Mouse (Mus musculus) forebrain, embryonic 11.5 days (tissue): ENCODE data around the gene Znhit2. TPM values are rescaled to one million over a fixed set of nuclear protein-coding genes. Genes with fewer than 3 reads are reported as not detected.

Experiments
- ATAC-seq: fragments of 200-750 bp; cut with Nextera tagmentation; replicated peaks from 2 replicates; pipeline ENCODE4 v1.8.0; 2017; ENCODE audit warnings: moderate TSS enrichment; ENCODE audit not compliant: low FRiP score
- DNase-seq: peaks from one replicate; pipeline ENCODE4 v3.0.0-alpha.2; 2017; ENCODE audit warnings: low spot score
- H3K27ac ChIP-seq: fragments of 300-500 bp; sonication (generic); 2 replicates; pipeline ENCODE4 v1.5.1; 2014; ENCODE audit warnings: low read depth, low read length
- H3K27me3 ChIP-seq: fragments of 300-500 bp; sonication (generic); 2 replicates; pipeline ENCODE4 v1.6.1; 2014; ENCODE audit warnings: mild to moderate bottlenecking, low read length, mixed read lengths; ENCODE audit not compliant: control insufficient read depth, insufficient read depth
- H3K36me3 ChIP-seq: fragments of 300-500 bp; sonication (generic); 2 replicates; pipeline ENCODE4 v1.6.1; 2014; ENCODE audit warnings: mild to moderate bottlenecking, low read length, moderate library complexity, mixed read lengths; ENCODE audit not compliant: control insufficient read depth, insufficient read depth
- H3K4me1 ChIP-seq: fragments of 300-500 bp; sonication (generic); replicated peaks from 2 replicates; pipeline ENCODE4 v1.6.1; 2014; ENCODE audit warnings: low read length, mixed read lengths; ENCODE audit not compliant: control insufficient read depth, insufficient read depth
- H3K4me2 ChIP-seq: fragments of 300-500 bp; sonication (generic); 2 replicates; pipeline ENCODE4 v1.6.1; 2014; ENCODE audit warnings: low read depth, mild to moderate bottlenecking, low read length, moderate library complexity, mixed read lengths; ENCODE audit not compliant: severe bottlenecking
- H3K4me3 ChIP-seq: fragments of 300-500 bp; sonication (generic); 2 replicates; pipeline ENCODE4 v1.5.1; 2014; ENCODE audit warnings: low read depth, low read length
- H3K9ac ChIP-seq: fragments of 300-500 bp; sonication (generic); 2 replicates; pipeline ENCODE4 v1.6.1; 2014; ENCODE audit warnings: low read length
- H3K9me3 ChIP-seq: fragments of 300-500 bp; sonication (generic); 2 replicates; pipeline ENCODE4 v1.6.1; 2016; ENCODE audit warnings: low read length, mixed read lengths; ENCODE audit not compliant: control insufficient read depth
- WGBS: fragments of 180-500 bp; shearing (Covaris S2); extraction: QIAGEN DNeasy Blood & Tissue Kit; methylation state at CpG from one replicate; pipeline ENCODE4 v1.1.7; 2014; 5-methylcytosine and 5-hydroxymethylcytosine counted together
- microRNA-seq: library from miRNA; unstranded; fragments of <30 nt; microRNA quantifications from one replicate; pipeline ENCODE4, GENCODE M21; 2016; ENCODE audit not compliant: insufficient number of aligned reads
- polyA plus RNA-seq: library from polyadenylated mRNA; unstranded; fragments of >200 nt; fragmentation: Nextera tagmentation; extraction: Ambion mirVana; gene quantifications from 2 replicates; pipeline ENCODE4 v1.2.1, GENCODE M21; 2014

Znhit2 gene
- polyA plus RNA-seq, 1 experiment from 2014 or later, result 42.5 TPM

DNA sequence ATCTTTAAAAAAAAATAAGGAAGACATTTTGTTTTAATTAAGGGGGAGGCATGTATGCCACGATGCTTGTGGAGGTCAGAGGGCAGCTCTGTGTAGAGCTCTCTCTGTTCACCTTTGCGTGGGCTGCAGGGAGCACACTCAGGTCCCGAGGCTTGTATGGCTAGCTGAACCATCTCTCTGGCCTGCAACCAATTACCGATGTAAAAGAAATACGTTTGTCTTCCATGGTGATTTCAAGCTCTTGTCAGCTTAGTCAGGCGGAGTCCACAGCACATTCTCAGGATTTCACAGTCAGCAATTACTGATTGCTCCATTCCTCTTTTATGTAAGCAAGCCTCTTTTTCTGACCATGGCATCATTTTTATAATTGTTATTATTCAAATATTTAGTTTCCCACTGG is 40.2 kb downstream of the Znhit2 start:
- H3K4me1 ChIP-seq, result no peaks in the 10 kb centered on the region
- H3K27me3 ChIP-seq, result no peaks in the 10 kb centered on the region
- no peak for DNase-seq
- no peak overlapping the region for H3K27ac ChIP-seq
- WGBS, result 70% methylated on average over 6 of the region's 6 CpGs
- no peak overlapping the region for H3K4me2 ChIP-seq
- no peak overlapping the region for H3K4me3 ChIP-seq
- H3K36me3 ChIP-seq, result no peaks in the 10 kb centered on the region; the same call in 1 of the 2 replicates
- no peaks in the 10 kb centered on the region for H3K9me3 ChIP-seq
- H3K9ac ChIP-seq, result no peak overlapping the region
- ATAC-seq, result no peak

DNA sequence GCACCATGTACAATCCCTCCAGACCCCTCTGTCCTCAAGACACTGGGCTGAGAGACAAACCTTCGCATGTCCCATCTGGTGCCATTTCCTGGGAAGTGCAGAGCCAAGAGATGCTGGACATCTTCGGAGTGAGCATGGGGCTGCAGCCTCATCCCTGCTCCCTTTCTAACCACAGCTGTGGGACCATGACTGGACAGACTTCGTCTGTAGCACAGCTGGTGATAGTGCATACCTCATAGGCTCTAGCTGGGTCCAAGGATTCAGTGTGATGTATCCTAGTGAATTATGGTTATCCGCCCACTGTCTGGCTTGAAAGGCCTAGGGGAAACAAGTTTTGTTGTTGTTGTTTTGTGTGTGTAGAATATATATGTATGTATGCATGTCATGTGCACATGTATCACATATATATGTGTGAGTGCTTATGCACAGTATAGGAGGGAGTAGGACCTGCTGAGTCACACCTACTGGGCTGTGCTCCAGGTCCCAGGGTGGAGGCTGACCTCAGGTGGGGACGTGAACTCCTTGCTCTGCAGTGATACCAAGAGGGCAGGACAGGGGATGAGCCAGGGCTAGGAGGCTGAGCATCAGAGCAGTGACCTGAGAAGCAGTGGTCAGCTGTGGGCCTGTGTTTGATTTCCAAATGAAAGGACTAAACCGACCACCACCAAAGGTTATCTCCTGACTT is 41.3 kb downstream of the Znhit2 start:
- Histone ChIP-seq H3K4me3 (no peak overlapping the region), H3K27me3 (no peaks in the 10 kb centered on the region), H3K36me3 (no peaks in the 10 kb centered on the region; the same call in 1 of the 2 replicates), H3K4me2 (no peak overlapping the region), H3K9me3 (no peaks in the 10 kb centered on the region), H3K27ac (no peak overlapping the region), H3K4me1 (no peaks in the 10 kb centered on the region), H3K9ac (no peak overlapping the region)
- DNase-seq (no peak), ATAC-seq (no peak)
- WGBS, result 78% methylated on average over 6 of the region's 6 CpGs

DNA sequence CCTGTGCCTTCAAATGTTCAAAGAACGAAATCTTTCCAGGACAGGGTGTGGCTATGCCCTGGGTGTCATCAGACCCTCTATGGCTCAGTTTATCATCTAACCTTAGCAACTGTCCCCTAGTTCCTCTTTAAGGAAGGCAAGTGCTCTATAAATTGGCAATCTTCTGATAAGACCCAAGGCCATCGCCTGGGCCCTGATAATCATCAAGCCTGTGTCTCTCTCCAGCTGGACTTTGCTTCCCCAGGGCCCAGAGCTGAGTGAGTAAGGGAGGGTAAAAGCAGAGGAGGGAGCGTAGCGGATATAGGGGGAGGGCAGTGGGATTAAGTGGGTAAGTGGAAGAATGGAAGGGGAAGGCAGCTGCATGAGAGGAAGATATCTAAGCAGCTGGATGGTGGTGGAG is 43.5 kb downstream of the Znhit2 start:
- H3K9me3 ChIP-seq, result no peaks in the 10 kb centered on the region
- WGBS, result 88% methylated on average over 4 of the region's 4 CpGs
- DNase-seq (no peak), ATAC-seq (no peak)
- H3K4me3 ChIP-seq, result no peak overlapping the region
- no peak overlapping the region for H3K9ac ChIP-seq
- H3K4me2 ChIP-seq, result no peak overlapping the region
- no peaks in the 10 kb centered on the region for H3K36me3 ChIP-seq
- no peak overlapping the region for H3K27ac ChIP-seq
- no peaks in the 10 kb centered on the region for H3K4me1 ChIP-seq
- no peaks in the 10 kb centered on the region for H3K27me3 ChIP-seq

DNA sequence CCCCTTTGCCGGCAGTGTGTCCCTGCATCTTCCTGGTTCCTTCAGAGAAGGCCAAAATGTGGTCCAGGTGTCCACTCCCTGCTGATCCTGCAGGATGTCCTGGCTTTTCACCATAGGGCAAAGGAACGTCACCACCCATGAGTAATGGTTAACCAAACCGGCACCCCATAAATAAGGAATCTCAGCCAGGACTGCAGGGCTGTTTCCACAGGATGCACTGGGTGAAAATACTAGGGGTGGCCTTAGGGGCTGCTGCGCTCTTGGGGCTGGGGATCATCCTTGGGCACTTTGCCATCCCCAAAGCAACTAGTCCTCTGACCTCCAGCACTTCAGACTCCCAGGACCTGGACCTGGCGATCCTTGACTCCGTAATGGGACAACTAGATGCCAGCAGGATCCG is 44.6 kb downstream of the Znhit2 start, which contains the start of gene Naaladl1:
Gene Naaladl1 (plus strand): TSS at position 197 of the 400 bp plus-strand sequence.
- whole genome bisulfite sequencing, result 88% methylated on average over 7 of the region's 7 CpGs
- H3K9ac ChIP-seq, result no peak within 1 kb of the TSS
- H3K4me2 ChIP-seq, result no peak within 1 kb of the TSS
- H3K36me3 ChIP-seq, result no peaks in the 10 kb centered on the region
- DNase-seq, result no peak
- H3K4me3 ChIP-seq, result no peak within 1 kb of the TSS
- no peak for ATAC-seq
- H3K4me1 ChIP-seq, result no peaks in the 10 kb centered on the region
- H3K9me3 ChIP-seq, result no peaks in the 10 kb centered on the region
- no peaks in the 10 kb centered on the region for H3K27me3 ChIP-seq
- H3K27ac ChIP-seq, result no peak within 1 kb of the TSS

Small RNA genes lying within 50 kb of the gene (microRNA-seq; reads per million reads assigned to microRNA genes)
- not detected for gene Mir6988

Other genes with a start within 250 kb of the Znhit2 start
- gene Frmd8, start 185.9 kb upstream of the Znhit2 start, polyA plus RNA-seq, result 20.4 and 24.5 TPM in 2 replicates
- gene Slc25a45, start 183.4 kb upstream of the Znhit2 start, polyA plus RNA-seq, result 0.90 and 1.1 TPM in 2 replicates
- 10.1 and 10.7 TPM in 2 replicates for gene Tigd3, start 167.0 kb upstream of the Znhit2 start, polyA plus RNA-seq
- 232 and 246 TPM in 2 replicates for gene Dpf2, start 148.2 kb upstream of the Znhit2 start, polyA plus RNA-seq
- 1.8 and 2.5 TPM in 2 replicates for gene Cdc42ep2, start 136.4 kb upstream of the Znhit2 start, polyA plus RNA-seq
- gene Pola2, start 97.0 kb upstream of the Znhit2 start, polyA plus RNA-seq, result 108 and 118 TPM in 2 replicates
- gene Slc22a20, start 75.0 kb upstream of the Znhit2 start, polyA plus RNA-seq, result not detected in 2 replicates
- gene Capn1, start 45.3 kb upstream of the Znhit2 start, polyA plus RNA-seq, result 3.9 and 5.3 TPM in 2 replicates
- gene Syvn1, start 14.6 kb upstream of the Znhit2 start, polyA plus RNA-seq, result 29.1 and 35.8 TPM in 2 replicates
- 86.8 and 89.2 TPM in 2 replicates for gene Mrpl49, start 3.4 kb upstream of the Znhit2 start, polyA plus RNA-seq
- gene Fau, start 3.3 kb upstream of the Znhit2 start, polyA plus RNA-seq, result 729 and 755 TPM in 2 replicates
- 31.7 and 33.3 TPM in 2 replicates for gene Tm7sf2, start 7.2 kb downstream of the Znhit2 start, polyA plus RNA-seq
- gene Vps51, start 16.0 kb downstream of the Znhit2 start, polyA plus RNA-seq, result 60.3 and 61.8 TPM in 2 replicates
- not detected in 2 replicates for gene Tmem262, start 18.8 kb downstream of the Znhit2 start, polyA plus RNA-seq
- gene Gm28374, start 21.1 kb downstream of the Znhit2 start, polyA plus RNA-seq, result 1.2 and 1.5 TPM in 2 replicates
- gene Zfpl1, start 23.8 kb downstream of the Znhit2 start, polyA plus RNA-seq, result 62.5 and 75.0 TPM in 2 replicates
- gene Cdca5, start 23.8 kb downstream of the Znhit2 start, polyA plus RNA-seq, result 75.5 and 76.7 TPM in 2 replicates
- gene AC131692.1, start 33.2 kb downstream of the Znhit2 start, polyA plus RNA-seq, result 0.90 and 1.3 TPM in 2 replicates
- 0.93 and 1.0 TPM in 2 replicates for gene Naaladl1, start 44.6 kb downstream of the Znhit2 start, polyA plus RNA-seq
- 64.5 and 73.7 TPM in 2 replicates for gene Sac3d1, start 57.5 kb downstream of the Znhit2 start, polyA plus RNA-seq
- 27.4 and 30.9 TPM in 2 replicates for gene Snx15, start 67.1 kb downstream of the Znhit2 start, polyA plus RNA-seq
- gene Batf2, start 79.8 kb downstream of the Znhit2 start, polyA plus RNA-seq, result not detected in 2 replicates
- gene Arl2, start 80.4 kb downstream of the Znhit2 start, polyA plus RNA-seq, result 72.2 and 79.6 TPM in 2 replicates
- gene Majin, start 123.2 kb downstream of the Znhit2 start, polyA plus RNA-seq, result not detected in 2 replicates
- 0.65 TPM in 1 of 2 replicates, not detected in the other for gene Gpha2, start 165.2 kb downstream of the Znhit2 start, polyA plus RNA-seq
- 41.4 and 45.6 TPM in 2 replicates for gene Ppp2r5b, start 174.7 kb downstream of the Znhit2 start, polyA plus RNA-seq
- gene Atg2a, start 180.5 kb downstream of the Znhit2 start, polyA plus RNA-seq, result 12.3 and 14.6 TPM in 2 replicates
- 72.6 and 74.2 TPM in 2 replicates for gene Ehd1, start 215.5 kb downstream of the Znhit2 start, polyA plus RNA-seq
- 0.55 TPM in 2 replicates for gene Cdc42bpg, start 245.3 kb downstream of the Znhit2 start, polyA plus RNA-seq